Mouse (Mus musculus) heart, adult 2 months (tissue): ENCODE data around the gene Zmym1.

Source experiments
- CTCF ChIP-seq: fragments of 200-600 bp; IDR thresholded peaks from 2 replicates; pipeline ENCODE4 v1.8.1; 2022; ENCODE audit warnings: antibody characterized with exemption, mild to moderate bottlenecking, moderate library complexity
- EP300 ChIP-seq: fragments of 200-500 bp; IDR thresholded peaks from 2 replicates; pipeline ENCODE4 v1.6.1; 2011; ENCODE audit warnings: low read depth, low read length, control low read depth; ENCODE audit not compliant: insufficient read depth
- POLR2A ChIP-seq: fragments of 200-500 bp; IDR thresholded peaks from 2 replicates; pipeline ENCODE4 v1.6.1; 2011; ENCODE audit warnings: mild to moderate bottlenecking, low read depth, low read length, control low read depth; ENCODE audit not compliant: insufficient read depth

DNA sequence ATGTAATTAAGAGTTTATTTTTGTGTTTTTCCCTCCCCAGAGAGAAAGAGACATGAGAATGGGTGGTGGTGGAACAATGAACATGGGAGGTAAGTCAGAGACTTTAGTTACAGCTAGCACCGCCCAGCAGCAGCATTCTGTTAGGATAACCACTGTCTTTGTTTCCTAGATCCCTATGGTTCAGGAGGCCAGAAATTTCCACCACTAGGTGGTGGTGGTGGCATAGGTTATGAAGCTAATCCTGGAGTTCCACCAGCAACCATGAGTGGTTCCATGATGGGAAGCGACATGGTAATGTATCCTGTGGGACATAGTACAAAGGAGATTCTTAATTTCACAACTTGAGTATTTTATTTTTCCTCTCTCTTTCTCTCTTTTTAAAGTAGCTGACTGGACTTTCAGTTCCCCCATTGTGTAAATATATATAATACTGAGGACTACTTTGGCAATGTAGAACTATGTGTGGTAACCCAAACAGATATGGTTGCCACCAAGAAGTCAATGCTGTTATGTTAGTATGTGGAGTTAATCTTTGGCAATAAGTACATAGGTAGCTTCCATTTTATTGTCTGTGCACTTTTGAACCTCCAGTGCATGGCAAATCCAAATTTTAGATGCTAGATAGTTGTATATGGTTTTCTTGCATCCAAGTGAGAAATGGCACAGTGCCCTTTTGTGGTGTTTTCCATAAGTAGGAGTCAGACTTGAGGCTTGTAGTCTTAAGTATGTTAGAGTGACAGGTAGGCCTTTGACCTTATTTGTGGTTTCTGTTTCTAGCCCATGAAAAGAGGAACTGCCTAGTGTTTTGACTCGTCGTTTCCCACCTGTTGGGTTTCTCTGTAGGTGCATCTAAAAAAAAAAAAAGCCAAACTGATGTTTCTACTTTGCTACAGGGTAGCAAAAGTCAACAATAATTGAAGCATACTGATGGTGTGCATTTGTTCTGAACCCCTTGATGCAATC, 33.4 kb downstream of the Zmym1 start:
- TF ChIP-seq POLR2A (no peak), CTCF (peak; percentile 71), EP300 (no peak)
